Mouse (Mus musculus) G1E (cell line): ENCODE results near the gene Rbms3.

Experiments
- CTCF ChIP-seq: IDR thresholded peaks from 2 replicates; pipeline ENCODE4 v1.5.1; 2012; ENCODE audit warnings: low read depth, low read length, inconsistent platforms, mixed read lengths
- GATA1 ChIP-seq: IDR thresholded peaks from 2 replicates; pipeline ENCODE4 v1.6.1; 2012; ENCODE audit warnings: borderline replicate concordance, low read length, inconsistent platforms, mixed read lengths
- GATA2 ChIP-seq: IDR thresholded peaks from 2 replicates; pipeline ENCODE4 v1.6.1; 2012; ENCODE audit warnings: low read depth, low read length, inconsistent platforms, borderline replicate concordance

DNA sequence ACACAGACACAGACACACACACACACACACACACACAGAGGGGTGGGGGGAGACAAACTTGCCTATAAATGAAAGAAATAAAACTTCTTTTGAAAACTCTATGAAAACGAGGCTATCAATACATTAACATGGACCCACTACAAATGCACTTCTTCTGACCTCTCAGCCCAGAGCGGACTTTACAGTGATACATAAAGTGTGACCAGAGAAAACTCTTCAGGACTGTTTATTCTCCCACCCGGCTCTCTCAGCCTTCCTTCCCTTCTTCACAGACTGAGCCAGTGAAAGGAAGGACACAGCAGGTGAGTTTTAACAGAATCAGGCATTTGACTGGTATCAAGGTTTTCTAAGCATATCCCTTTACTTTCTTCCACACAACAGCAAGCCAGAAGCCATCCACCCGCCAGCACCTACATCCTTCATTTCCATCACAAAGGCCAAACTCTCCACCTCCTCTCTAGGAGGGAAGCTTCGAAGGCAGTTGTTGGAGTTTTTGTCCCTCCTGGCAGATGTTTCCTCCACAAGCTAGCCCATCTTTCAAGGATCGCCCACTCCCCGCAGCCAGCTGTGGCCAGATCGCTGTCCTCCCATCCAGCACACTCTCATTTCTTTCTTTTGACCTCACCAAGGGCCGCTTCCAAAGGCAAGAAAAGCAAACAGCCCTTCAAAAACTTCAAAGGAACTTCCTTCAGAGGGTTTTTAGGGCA, 980.5 kb downstream of the Rbms3 start:
- TF ChIP-seq CTCF (no peak), GATA2 (no peak), GATA1 (no peak)
